Mouse (Mus musculus) left cerebral cortex, adult 2 months (tissue): Measurements from ENCODE around the gene 1600002K03Rik. TPM values are rescaled to one million over a fixed set of nuclear protein-coding genes. Genes with fewer than 3 reads are reported as not detected.

Experiments
- DNase-seq, 2 experiments: peaks; one replicate each; pipeline ENCODE4 v3.0.0; 2021 to 2022; ENCODE audit warnings: low spot score in 2 of 2, mixed read lengths in 1 of 2; ENCODE audit errors: extremely low spot score in 1 of 2
- H3K27ac ChIP-seq: fragments of 200-600 bp; 2 replicates; pipeline ENCODE4 v1.8.1; 2022
- H3K4me3 ChIP-seq: fragments of 200-600 bp; 2 replicates; pipeline ENCODE4 v1.8.1; 2022
- CTCF ChIP-seq: fragments of 200-600 bp; IDR thresholded peaks from 2 replicates; pipeline ENCODE4 v1.8.1; 2022; ENCODE audit warnings: antibody characterized with exemption, mild to moderate bottlenecking, moderate library complexity
- intact Hi-C: fragments of 180-260 bp; cut with DNase I; formaldehyde crosslinking; loops from one replicate; pipeline ENCODE4 v1.15.1; 2025
- total RNA-seq, 2 experiments: library from RNA; stranded (reverse); gene quantifications; 2 replicates each; pipeline ENCODE4 v1.2.3; 2021

1600002K03Rik gene
- total RNA-seq, 2 experiments from 2014 or later = 6.0 to 8.1 TPM

DNA sequence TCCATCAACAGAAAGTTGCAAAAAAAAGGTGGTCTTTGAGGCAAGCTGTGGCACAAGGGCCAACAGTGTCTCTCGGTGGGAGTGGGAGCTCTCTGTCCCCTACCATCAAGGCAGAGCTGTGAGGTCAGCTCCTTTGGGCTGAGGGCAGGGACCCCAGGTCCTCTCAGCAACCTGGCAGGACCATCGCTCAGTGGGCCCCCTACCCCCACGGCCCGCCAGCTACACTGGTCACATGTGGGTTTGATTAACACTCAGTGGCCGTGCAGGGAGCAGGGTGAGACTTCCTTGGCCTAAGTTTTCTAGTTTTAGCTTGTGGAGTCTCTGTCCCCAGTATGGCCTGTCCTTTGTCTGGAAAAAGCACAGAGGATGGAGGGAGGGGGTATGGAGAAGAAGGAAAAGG is 8.1 kb downstream of the 1600002K03Rik start:
- intact Hi-C loops = no loop called here
- H3K27ac ChIP-seq = no peak overlapping the region
- peak overlapping the region; percentile 68; the same call in 1 of the 2 replicates for H3K4me3 ChIP-seq
- TF ChIP-seq CTCF = no peak
- no peak for DNase-seq

DNA sequence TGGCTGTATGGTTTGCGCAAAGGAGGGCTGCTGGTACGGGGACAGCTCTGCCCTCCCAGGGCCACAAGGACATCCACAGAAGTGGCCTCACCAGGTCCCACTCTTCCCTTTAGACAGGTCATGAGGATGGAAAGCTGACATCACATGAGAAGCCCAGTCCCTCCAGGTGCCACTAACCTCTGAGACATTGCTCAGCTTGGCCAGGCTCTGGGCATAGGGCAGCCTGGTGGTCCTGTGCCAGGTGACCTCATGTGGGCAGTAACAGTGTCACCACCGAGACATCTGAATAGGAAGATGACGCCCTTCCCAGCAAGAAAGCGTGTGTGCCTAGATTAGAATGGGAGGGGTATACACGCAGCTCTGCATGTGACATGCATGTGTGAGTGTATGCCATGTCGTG is 9.8 kb downstream of the 1600002K03Rik start:
- Histone ChIP-seq H3K4me3 (no peak overlapping the region), H3K27ac (no peak overlapping the region)
- DNase-seq = no peak
- TF ChIP-seq CTCF = no peak
- intact Hi-C loops = no loop called here

DNA sequence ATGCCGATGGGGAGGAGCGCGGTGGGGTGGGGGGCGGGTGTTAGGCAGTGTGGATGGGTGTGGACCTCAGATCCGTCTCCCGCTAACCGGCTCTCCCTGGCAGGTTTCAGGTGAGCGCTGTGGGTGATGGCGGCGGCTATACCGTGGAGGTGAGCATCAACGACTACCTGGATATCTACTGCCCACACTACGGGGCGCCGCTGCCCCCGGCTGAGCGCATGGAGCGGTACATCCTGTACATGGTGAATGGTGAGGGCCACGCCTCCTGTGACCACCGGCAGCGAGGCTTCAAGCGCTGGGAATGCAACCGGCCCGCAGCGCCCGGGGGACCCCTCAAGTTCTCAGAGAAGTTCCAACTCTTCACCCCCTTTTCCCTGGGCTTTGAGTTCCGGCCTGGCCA is 13.9 kb downstream of the 1600002K03Rik start:
- no peak for DNase-seq
- Histone ChIP-seq H3K4me3 (no peak overlapping the region), H3K27ac (no peak overlapping the region)
- intact Hi-C loops = no loop called here
- no peak for TF ChIP-seq CTCF

DNA sequence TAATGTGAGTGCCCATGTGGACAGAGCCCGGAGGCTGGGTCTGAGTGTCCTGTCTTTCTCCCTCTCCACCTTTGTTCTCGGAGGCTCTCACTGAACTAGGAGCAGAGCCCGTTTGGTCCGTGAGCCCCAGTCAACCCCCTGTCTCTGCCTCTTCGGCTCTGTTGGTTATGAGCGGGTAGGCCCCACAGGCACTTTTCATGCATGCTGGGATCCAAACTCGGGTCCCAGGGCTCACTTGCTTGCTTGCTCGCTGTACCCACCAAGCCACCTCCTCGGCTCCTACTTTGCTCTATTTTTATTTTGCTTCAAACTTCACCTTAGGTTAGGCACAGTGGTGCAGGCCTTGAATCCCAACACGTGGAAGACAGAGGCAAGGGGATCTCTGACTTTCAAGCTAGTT is 15.0 kb downstream of the 1600002K03Rik start:
- no peak for DNase-seq
- Histone ChIP-seq H3K4me3 (no peak overlapping the region), H3K27ac (no peak overlapping the region)
- intact Hi-C loops = no loop called here
- no peak for TF ChIP-seq CTCF

DNA sequence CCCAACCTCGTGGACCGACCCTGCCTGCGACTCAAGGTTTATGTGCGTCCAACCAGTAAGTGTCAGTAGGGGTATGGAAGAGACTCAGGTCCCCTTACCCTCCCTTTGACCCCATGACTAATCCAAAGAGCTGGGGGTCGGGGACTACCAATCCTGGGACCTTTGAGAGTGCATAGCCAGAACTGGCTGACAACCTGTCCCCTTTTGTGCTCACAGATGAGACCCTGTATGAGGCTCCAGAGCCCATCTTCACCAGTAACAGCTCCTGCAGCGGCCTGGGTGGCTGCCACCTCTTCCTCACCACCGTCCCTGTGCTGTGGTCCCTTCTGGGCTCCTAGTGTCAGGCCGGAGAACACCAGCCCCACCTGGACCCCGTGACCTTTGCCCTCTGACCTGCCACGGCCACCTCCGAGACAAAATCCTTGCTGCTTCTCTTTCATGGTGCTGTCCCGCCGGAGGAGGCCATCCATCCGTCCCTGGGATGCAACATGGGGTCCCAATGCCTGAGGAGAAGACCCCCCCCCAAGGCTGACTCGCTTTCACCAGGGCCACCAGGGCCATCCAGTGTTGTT is 15.8 kb downstream of the 1600002K03Rik start:
- no peak for TF ChIP-seq CTCF
- no peak for DNase-seq
- Histone ChIP-seq H3K4me3 (no peak overlapping the region), H3K27ac (no peak overlapping the region)
- intact Hi-C loops = no loop called here

DNA sequence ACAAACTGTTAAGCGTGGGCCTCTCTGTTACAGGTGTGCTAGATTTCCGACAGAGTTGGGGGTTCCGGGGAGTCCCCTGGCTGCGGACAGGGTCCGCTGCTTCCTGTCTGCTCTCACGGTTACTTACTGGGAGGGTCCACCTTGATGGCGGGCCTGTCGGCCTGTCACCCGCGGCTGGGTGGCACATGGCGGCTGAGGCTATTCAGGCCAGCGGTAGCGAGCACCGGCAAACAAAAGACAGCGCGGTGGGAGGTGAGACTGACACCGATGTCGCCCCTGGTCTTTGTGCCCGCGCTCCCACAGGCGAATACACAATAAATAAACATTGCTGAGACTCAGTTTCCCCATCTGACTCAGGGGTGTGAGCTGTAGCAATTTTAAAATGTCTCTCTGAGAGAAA is 17.3 kb downstream of the 1600002K03Rik start:
- Histone ChIP-seq H3K4me3 (peak overlapping the region; percentile 41), H3K27ac (peak overlapping the region; percentile 13)
- TF ChIP-seq CTCF = no peak
- no peak for DNase-seq
- intact Hi-C loops = no loop called here

DNA sequence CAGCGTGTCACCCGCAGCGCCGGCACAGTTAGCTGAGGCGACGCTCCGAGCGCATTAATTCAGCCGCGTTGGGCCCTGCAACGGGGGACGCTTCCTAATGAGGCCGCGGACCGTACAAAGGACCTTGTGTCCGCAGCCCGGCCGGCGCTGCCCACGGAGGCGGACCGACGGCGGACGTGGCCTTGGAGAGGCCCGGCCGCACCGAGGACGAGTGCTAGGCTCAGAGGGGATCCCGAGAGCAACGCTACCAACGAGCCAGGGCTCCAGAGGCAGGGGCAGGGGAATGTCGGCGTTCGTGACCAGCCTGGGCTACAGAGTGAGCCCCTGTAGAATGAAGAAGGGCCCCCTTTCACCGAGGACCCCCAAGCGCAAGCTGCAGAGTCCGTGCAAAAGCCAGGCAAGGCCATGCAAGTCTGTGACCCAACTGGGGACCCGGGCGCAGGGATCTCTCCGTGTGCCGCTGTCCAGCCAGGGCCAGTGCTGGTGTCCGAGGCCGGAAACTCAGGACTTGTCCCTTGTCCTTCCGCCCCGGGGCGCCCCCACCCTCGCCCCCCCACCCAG is 17.8 kb downstream of the 1600002K03Rik start:
- Histone ChIP-seq H3K27ac (peak overlapping the region; percentile 13), H3K4me3 (peak overlapping the region; percentile 41)
- no peak for TF ChIP-seq CTCF
- DNase-seq = peak in 1 of 2 experiments; percentile 29
- intact Hi-C loops = no loop called here

DNA sequence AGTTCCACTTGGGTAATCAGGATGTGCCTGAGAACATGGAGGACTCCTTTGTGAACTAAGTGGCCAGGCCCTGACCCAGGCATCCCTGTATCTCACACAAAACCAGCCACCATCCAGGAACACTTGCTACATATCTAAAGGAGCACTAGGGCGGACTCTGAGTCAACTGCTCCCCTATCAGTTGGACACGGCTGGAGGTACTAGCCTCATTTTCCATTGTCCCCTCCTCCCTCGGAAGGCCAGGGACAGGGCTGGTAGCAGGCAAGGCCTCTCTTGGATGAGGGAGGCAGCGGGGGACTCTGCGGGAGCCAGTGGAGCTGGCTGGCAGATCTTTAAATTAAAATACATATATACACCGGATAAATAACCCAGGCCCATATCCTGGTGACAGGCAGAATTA is 21.2 kb downstream of the 1600002K03Rik start:
- intact Hi-C loops = no loop called here

DNA sequence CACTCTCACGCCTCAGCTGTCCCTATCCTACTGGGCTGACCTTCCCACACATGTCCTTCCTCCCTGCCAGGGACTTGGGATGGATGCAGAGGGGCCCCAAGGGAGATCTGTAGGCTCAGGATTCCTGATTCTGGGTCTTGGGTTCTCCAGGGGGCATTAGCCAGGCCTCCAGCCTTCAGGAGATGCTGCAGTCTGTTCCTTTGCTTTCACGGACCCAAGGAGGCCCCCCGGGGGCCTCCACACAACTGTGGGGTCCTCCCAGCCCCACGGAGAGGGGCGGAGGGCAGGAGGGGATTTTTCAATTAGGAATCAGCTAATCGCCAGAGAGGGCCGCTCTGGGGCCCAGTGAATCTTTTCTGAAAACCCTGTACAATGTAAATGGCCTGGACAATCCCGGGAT is 21.7 kb downstream of the 1600002K03Rik start:
- H3K27ac ChIP-seq = no peak overlapping the region
- DNase-seq = no peak
- H3K4me3 ChIP-seq = no peak overlapping the region
- no peak for TF ChIP-seq CTCF
- intact Hi-C loops = no loop called here

More for the DNA sequence above, 21.2 kb downstream of the 1600002K03Rik start:
- no peak overlapping the region for H3K4me3 ChIP-seq
- no peak for DNase-seq
- no peak for TF ChIP-seq CTCF
- H3K27ac ChIP-seq = no peak overlapping the region

DNA sequence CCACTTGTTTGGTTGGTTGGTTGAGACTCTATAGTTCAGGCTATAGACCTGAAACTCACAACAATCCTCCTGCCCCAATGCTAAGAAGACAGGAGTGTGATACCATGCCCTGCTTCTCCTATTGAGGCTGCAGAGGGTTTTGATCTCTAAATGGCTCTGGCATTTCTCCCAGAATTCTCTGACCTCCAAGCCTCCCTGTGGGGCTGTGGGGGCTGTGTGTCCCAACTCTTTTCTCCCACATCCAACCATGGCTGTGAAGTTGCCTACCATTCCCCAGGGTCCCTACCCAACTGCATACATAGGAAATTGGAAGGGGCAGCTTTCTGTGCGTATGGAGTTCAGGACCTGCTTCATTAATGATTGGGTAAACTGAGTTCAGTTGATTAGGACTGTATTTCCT is 23.4 kb downstream of the 1600002K03Rik start:
- Histone ChIP-seq H3K27ac (no peak overlapping the region), H3K4me3 (no peak overlapping the region)
- no peak for DNase-seq
- intact Hi-C loops = no loop called here
- no peak for TF ChIP-seq CTCF

DNA sequence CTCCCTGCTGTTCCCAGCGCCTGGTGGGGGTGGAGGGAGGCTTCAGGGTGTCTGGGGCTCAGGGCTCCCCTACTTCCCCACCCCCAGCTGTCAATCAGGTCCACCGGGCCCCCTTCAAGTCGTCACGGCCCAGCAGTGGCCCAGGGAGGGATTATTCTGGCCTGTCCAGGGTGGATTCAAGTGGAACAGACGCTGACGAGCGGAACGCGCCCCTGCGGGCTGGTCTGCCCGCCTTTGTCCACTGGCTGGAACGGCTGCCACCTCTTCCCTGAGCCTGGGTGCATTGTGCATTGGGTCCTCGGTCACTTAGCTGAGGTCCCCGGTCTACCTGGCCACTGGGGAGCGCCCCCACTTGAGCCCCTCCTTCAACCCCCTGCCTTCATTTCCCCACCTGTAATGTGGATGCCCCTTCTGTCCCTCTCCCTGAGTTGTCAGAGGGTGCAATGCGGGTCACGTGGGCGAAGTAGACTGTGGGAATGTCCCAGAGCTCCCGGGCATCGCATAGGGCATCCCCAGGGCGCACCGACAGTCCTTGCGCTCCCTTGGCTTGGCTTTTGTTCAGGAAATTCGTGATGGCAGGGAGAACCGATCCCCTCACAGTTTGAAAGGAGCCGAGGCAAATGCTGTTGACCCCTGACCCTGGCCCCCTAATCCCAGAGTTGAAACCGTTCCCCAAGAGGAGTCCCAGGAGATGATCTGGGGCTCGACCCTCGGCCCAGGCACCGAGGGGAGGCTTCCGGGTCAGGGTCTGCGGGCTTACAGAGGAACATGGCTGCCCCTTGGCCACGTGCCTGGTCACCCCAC is 24.2 kb downstream of the 1600002K03Rik start:
- intact Hi-C loops = no loop called here
- Histone ChIP-seq H3K4me3 (no peak overlapping the region), H3K27ac (no peak overlapping the region)
- no peak for DNase-seq
- TF ChIP-seq CTCF = no peak

DNA sequence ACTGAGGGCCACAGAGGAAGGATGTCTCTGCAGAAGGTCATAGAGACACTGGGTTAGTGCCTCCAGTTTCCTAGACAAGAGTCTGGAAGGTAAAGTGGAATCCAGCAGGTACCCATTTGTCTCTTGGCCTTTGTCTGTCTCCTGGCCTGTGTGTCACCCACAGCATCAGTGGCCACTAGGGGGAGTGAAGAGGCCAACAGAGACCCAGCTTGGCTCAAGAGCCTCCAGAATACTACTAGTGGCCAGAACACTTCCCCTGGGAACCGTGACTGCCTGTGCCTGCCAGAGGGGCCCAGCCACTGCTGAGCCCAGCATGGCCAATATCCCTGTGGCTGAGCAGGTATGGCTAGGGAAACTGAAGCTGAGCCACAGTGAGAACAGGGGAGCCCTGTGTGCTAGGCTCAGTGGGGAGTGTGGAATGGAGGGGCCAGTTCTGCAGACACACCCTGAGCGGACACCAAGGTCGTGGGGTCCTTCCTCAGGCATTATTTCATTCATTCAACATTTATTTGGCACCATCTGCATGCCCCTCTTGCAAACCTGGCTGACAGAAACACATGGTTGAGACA is 26.8 kb downstream of the 1600002K03Rik start:
- Histone ChIP-seq H3K4me3 (no peak overlapping the region), H3K27ac (no peak overlapping the region)
- peak; percentile 64 to 73 for DNase-seq
- peak; percentile 97 for TF ChIP-seq CTCF
- intact Hi-C loops = loop anchor here (1.0 kb wide), 1 partner anchor 46 kb away; no protein-coding TSS in a partner anchor
